Mouse (Mus musculus) midbrain, postnatal 0 days (tissue): Measurements from ENCODE around the gene Thsd7b. TPM values are rescaled to one million over a fixed set of nuclear protein-coding genes. Genes with fewer than 3 reads are reported as not detected.

Experiments
- ATAC-seq: fragments of 200-750 bp; cut with Nextera tagmentation; 2 replicates; pipeline ENCODE4 v1.8.0; 2017; ENCODE audit warnings: moderate number of reproducible peaks, mild to moderate bottlenecking, moderate TSS enrichment, moderate library complexity; ENCODE audit not compliant: low FRiP score
- DNase-seq: peaks from one replicate; pipeline ENCODE4 v3.0.0-alpha.2; 2015; ENCODE audit warnings: low spot score
- H3K27ac ChIP-seq: fragments of 300-500 bp; sonication (generic); 2 replicates; pipeline ENCODE4 v1.5.1; 2014; ENCODE audit warnings: low read depth, mild to moderate bottlenecking, low read length, mixed read lengths
- H3K27me3 ChIP-seq: fragments of 300-500 bp; sonication (generic); 2 replicates; pipeline ENCODE4 v1.6.1; 2014; ENCODE audit warnings: low read length, control low read depth, mixed read lengths; ENCODE audit not compliant: insufficient read depth
- H3K36me3 ChIP-seq: fragments of 300-500 bp; sonication (generic); 2 replicates; pipeline ENCODE4 v1.6.1; 2014; ENCODE audit warnings: low read length, control low read depth, mixed read lengths; ENCODE audit not compliant: insufficient read depth
- H3K4me1 ChIP-seq: fragments of 300-500 bp; sonication (generic); 2 replicates; pipeline ENCODE4 v1.6.1; 2014; ENCODE audit warnings: mild to moderate bottlenecking, control low read depth, antibody characterized with exemption, low read length, mixed read lengths; ENCODE audit not compliant: insufficient read depth
- H3K4me2 ChIP-seq: fragments of 300-500 bp; sonication (generic); 2 replicates; pipeline ENCODE4 v1.6.1; 2014; ENCODE audit warnings: low read depth, mild to moderate bottlenecking, low read length, mixed read lengths; ENCODE audit not compliant: poor library complexity, severe bottlenecking
- H3K4me3 ChIP-seq: fragments of 300-500 bp; sonication (generic); 2 replicates; pipeline ENCODE4 v1.5.1; 2014; ENCODE audit warnings: low read depth, mild to moderate bottlenecking, low read length, moderate library complexity
- H3K9ac ChIP-seq: fragments of 300-500 bp; sonication (generic); replicated peaks from 2 replicates; pipeline ENCODE4 v1.6.1; 2014; ENCODE audit warnings: mild to moderate bottlenecking, low read length, moderate library complexity, mixed read lengths; ENCODE audit not compliant: poor library complexity, severe bottlenecking
- H3K9me3 ChIP-seq: fragments of 300-500 bp; sonication (generic); 2 replicates; pipeline ENCODE4 v1.6.1; 2016; ENCODE audit warnings: low read length, control low read depth
- CTCF ChIP-seq: IDR thresholded peaks from 2 replicates; pipeline ENCODE4 v1.5.1; 2016; ENCODE audit warnings: antibody characterized with exemption, mild to moderate bottlenecking
- whole genome bisulfite sequencing: fragments of 180-500 bp; shearing (Covaris S2); extraction: QIAGEN DNeasy Blood & Tissue Kit; methylation state at CpG from one replicate; pipeline ENCODE4 v1.1.7; 2014; 5-methylcytosine and 5-hydroxymethylcytosine counted together
- polyA plus RNA-seq: library from polyadenylated mRNA; unstranded; fragments of >200 nt; fragmentation: Nextera tagmentation; extraction: Ambion mirVana; gene quantifications from 2 replicates; pipeline ENCODE4 v1.2.1, GENCODE M21; 2015
- total RNA-seq: library from RNA; depleted of rRNA; stranded (reverse); fragments of >200 nt; gene quantifications from 2 replicates; pipeline ENCODE4 v1.2.3, GENCODE M21; 2014

Gene Thsd7b
- total and polyA plus RNA-seq, 2 experiments from 2014 or later: 11.6 to 20.8 TPM

GRCm38 (mm10) chr1:130099227-130099626, 826.1 kb downstream of the Thsd7b start:
- WGBS: 83% methylated on average over 2 of the region's 2 CpGs
- Histone ChIP-seq H3K9me3 (no peaks in the 10 kb centered on the region), H3K27ac (no peak overlapping the region), H3K36me3 (no peaks in the 10 kb centered on the region), H3K4me1 (no peaks in the 10 kb centered on the region), H3K4me2 (no peak overlapping the region), H3K27me3 (no peaks in the 10 kb centered on the region), H3K4me3 (no peak overlapping the region), H3K9ac (no peak overlapping the region)
- no peak for ATAC-seq
- DNase-seq: no peak
- TF ChIP-seq CTCF: no peak

GRCm38 (mm10) chr1:130112580-130113314, 839.6 kb downstream of the Thsd7b start:
- H3K4me2 ChIP-seq: no peak overlapping the region
- no peaks in the 10 kb centered on the region for H3K36me3 ChIP-seq
- H3K27ac ChIP-seq: no peak overlapping the region
- WGBS: 79% methylated on average over 1 of the region's 1 CpGs
- no peak overlapping the region for H3K9ac ChIP-seq
- no peak for ATAC-seq
- no peaks in the 10 kb centered on the region for H3K9me3 ChIP-seq
- TF ChIP-seq CTCF: no peak
- DNase-seq: no peak
- H3K4me1 ChIP-seq: no peaks in the 10 kb centered on the region
- H3K27me3 ChIP-seq: no peaks in the 10 kb centered on the region
- no peak overlapping the region for H3K4me3 ChIP-seq

GRCm38 (mm10) chr1:130113549-130113948, 840.4 kb downstream of the Thsd7b start:
- no peaks in the 10 kb centered on the region for H3K9me3 ChIP-seq
- no peaks in the 10 kb centered on the region for H3K36me3 ChIP-seq
- no peak overlapping the region for H3K4me2 ChIP-seq
- no peaks in the 10 kb centered on the region for H3K4me1 ChIP-seq
- H3K27ac ChIP-seq: no peak overlapping the region
- 89% methylated on average over 2 of the region's 2 CpGs for WGBS
- no peak for TF ChIP-seq CTCF
- H3K9ac ChIP-seq: no peak overlapping the region
- H3K4me3 ChIP-seq: no peak overlapping the region
- no peak for DNase-seq
- no peak for ATAC-seq
- no peaks in the 10 kb centered on the region for H3K27me3 ChIP-seq

GRCm38 (mm10) chr1:130130901-130131300, 857.8 kb downstream of the Thsd7b start:
- TF ChIP-seq CTCF: no peak
- Histone ChIP-seq H3K9me3 (no peaks in the 10 kb centered on the region), H3K4me2 (no peak overlapping the region), H3K27ac (no peak overlapping the region), H3K9ac (no peak overlapping the region), H3K27me3 (no peaks in the 10 kb centered on the region), H3K4me3 (no peak overlapping the region), H3K36me3 (no peaks in the 10 kb centered on the region), H3K4me1 (no peaks in the 10 kb centered on the region)
- WGBS: 89% methylated on average over 3 of the region's 3 CpGs
- DNase-seq (no peak), ATAC-seq (no peak)

DNA sequence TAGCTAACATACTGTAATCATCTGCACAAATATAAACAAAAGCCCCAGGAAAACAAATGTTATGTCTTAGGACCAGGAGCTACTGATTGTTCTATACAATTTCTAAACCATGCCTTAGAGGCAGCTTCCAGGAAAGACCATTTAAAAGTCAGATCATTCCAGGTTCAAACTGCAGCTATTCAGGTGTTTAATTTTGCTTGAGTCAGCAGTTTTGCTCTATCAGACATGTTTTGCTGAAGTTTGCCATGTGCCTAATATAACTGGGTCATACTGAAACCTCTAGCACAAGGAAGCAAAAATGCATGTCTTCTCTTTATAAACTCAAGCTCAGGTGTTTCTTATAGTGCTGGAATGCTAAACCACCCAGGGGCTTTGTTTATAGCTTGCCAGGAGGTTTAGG, 893.1 kb downstream of the Thsd7b start:
- no peak for TF ChIP-seq CTCF
- no peak for ATAC-seq
- H3K27me3 ChIP-seq: no peaks in the 10 kb centered on the region

DNA sequence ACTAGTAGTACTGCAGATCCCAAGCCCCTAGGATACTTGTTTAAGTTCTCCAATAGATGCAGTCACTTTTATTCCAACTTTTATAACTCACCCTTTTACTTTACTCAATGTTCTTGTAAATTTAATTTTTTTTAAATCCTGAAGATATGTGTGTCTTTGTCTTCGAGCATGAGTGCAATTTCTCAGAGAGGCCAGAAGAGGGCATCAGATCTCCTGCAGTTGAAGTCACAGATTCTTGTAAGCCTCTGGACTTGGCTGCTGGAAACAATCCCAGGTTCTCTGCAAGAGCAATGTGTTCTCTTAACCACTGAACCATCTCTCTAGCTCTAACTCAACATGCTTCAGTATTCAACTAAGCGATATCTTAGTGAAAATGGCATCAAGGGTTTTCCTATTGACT, 894.2 kb downstream of the Thsd7b start:
- Histone ChIP-seq H3K36me3 (no peaks in the 10 kb centered on the region), H3K4me2 (no peak overlapping the region), H3K27me3 (no peaks in the 10 kb centered on the region), H3K4me3 (no peak overlapping the region), H3K9me3 (no peaks in the 10 kb centered on the region), H3K27ac (no peak overlapping the region), H3K4me1 (peaks cover 5% of the 10 kb centered on the region; the same call in 1 of the 2 replicates), H3K9ac (no peak overlapping the region)
- TF ChIP-seq CTCF: peak; percentile 60
- DNase-seq (peak; percentile 28), ATAC-seq (no peak)
- 69% methylated on average over 2 of the region's 2 CpGs for WGBS

More for the DNA sequence above, 893.1 kb downstream of the Thsd7b start:
- Histone ChIP-seq H3K4me1 (peaks cover 5% of the 10 kb centered on the region; the same call in 1 of the 2 replicates), H3K9me3 (no peaks in the 10 kb centered on the region), H3K27ac (no peak overlapping the region), H3K9ac (no peak overlapping the region), H3K4me2 (no peak overlapping the region), H3K36me3 (no peaks in the 10 kb centered on the region), H3K4me3 (no peak overlapping the region)
- DNase-seq: no peak
